15 mouse cellular contexts compared by ENCODE assay signal in the genomic region with DNA sequence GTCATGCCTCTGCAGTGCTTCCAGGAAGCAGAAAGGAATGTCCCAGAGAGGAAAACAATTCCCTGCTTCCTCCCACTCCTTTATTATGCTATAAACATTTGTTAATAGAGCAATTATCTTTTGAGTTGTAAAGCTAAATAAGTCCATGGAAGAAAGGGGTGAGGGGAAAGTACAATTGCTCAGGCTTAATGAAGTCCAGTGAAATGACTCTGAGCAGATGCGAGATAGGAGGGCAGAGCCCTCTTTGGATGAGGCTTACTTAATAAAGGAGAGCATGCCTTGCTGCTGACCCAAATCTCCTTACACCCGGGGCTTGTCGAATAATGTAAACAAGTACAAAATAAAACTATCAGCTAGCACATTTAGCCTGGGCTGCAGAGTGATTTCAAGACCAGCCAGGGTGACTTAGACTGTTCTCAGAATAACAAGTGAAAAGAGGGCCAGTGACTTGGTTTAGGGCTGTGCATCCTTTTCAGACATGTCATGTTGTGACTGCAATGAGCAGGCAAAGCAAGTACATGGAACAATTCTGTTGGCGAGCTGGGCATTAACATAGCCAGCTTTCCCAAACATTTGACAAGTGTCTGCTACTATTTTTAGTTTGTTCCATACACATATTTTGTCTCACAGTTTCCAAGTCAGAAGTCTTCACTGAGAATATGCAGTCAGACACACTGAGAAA.
A peak's percentile ranks its signal among the peaks of the same experiment; 100 is the strongest.
DNase-seq lines count a peak whose midpoint lies in the region; ATAC-seq and TF ChIP-seq lines count a peak whose summit lies in the region.
"Had no signal": no experiment of that assay in that cellular context is flagged by ENCODE, and none has a peak within 500 bp of the region (broad histone marks: within the 10 kb centered on the region; RNA-seq: fewer than 3 reads in every experiment).

No protein-coding gene starts in this region.

- no peak overlapping the region for H3K27ac ChIP-seq in intestine, embryonic 15.5 days
- H3K27ac ChIP-seq in intestine, postnatal 0 days (ENCODE audit: low read depth, low read length), result no peak overlapping the region
- no peak overlapping the region for H3K27ac ChIP-seq in kidney, embryonic 14.5 days (ENCODE audit: low read depth, low read length)
- H3K27ac ChIP-seq in lung, postnatal 0 days (ENCODE audit: low read length), result no peak overlapping the region
- H3K27ac ChIP-seq in neural tube, embryonic 15.5 days (replicated peaks), result no peak overlapping the region
- H3K27ac ChIP-seq: forebrain, embryonic 12.5 days; gastrocnemius, adult 2 months; hindbrain, postnatal 0 days had no signal

- no peaks in the 10 kb centered on the region for H3K9me3 ChIP-seq in intestine, embryonic 15.5 days
- H3K9me3 ChIP-seq in intestine, postnatal 0 days (ENCODE audit: control insufficient read depth), result no peaks in the 10 kb centered on the region
- H3K9me3 ChIP-seq in kidney, embryonic 14.5 days (ENCODE audit: control insufficient read depth, low read length), result no peaks in the 10 kb centered on the region
- H3K9me3 ChIP-seq in lung, postnatal 0 days (ENCODE audit: low read length), result no peaks in the 10 kb centered on the region
- no peaks in the 10 kb centered on the region for H3K9me3 ChIP-seq in neural tube, embryonic 15.5 days (replicated peaks)
- H3K9me3 ChIP-seq: forebrain, embryonic 12.5 days had no signal

- H3K4me3 ChIP-seq in intestine, embryonic 15.5 days (replicated peaks), result no peak overlapping the region
- H3K4me3 ChIP-seq in intestine, postnatal 0 days (ENCODE audit: low read depth, low read length), result no peak overlapping the region
- no peak overlapping the region for H3K4me3 ChIP-seq in kidney, embryonic 14.5 days (ENCODE audit: low read length)
- no peak overlapping the region for H3K4me3 ChIP-seq in lung, postnatal 0 days (ENCODE audit: low read depth, low read length)
- H3K4me3 ChIP-seq in neural tube, embryonic 15.5 days (replicated peaks), result no peak overlapping the region
- H3K4me3 ChIP-seq: forebrain, embryonic 12.5 days; gastrocnemius, adult 2 months had no signal

- H3K4me1 ChIP-seq in intestine, embryonic 15.5 days (replicated peaks), result peaks cover 20% of the 10 kb centered on the region; the same call in 1 of the 2 replicates
- H3K4me1 ChIP-seq in intestine, postnatal 0 days (replicated peaks; ENCODE audit: control insufficient read depth, insufficient read depth, low read length), result peaks cover 14% of the 10 kb centered on the region; the same call in 1 of the 2 replicates
- H3K4me1 ChIP-seq in kidney, embryonic 14.5 days (ENCODE audit: control insufficient read depth, insufficient read depth, low read length), result peaks cover 30% of the 10 kb centered on the region; the same call in 1 of the 2 replicates
- H3K4me1 ChIP-seq in lung, postnatal 0 days (ENCODE audit: insufficient read depth, low read depth, low read length), result peaks cover 15% of the 10 kb centered on the region
- H3K4me1 ChIP-seq in neural tube, embryonic 15.5 days, result peaks cover 32% of the 10 kb centered on the region

- 0 out of 2 replicates have a peak, but pooled peaks have one; percentile 9 for ATAC-seq in intestine, embryonic 15.5 days
- ATAC-seq in intestine, postnatal 0 days, result no peak
- peak; percentile 59; the same call in 1 of the 2 replicates for ATAC-seq in kidney, embryonic 14.5 days (ENCODE audit: low FRiP score, low TSS enrichment)
- peak; percentile 58 for ATAC-seq in lung, postnatal 0 days
- ATAC-seq in neural tube, embryonic 15.5 days (ENCODE audit: low FRiP score), result no peak
- ATAC-seq: hindbrain, postnatal 0 days had no signal

- TF ChIP-seq CTCF in intestine, postnatal 0 days (IDR thresholded peaks at IDR 0.05; ENCODE audit: low read depth), result no peak
- no peak for TF ChIP-seq CTCF in lung, postnatal 0 days (IDR thresholded peaks at IDR 0.05)

- H3K4me2 ChIP-seq in intestine, embryonic 15.5 days (replicated peaks), result no peak overlapping the region
- H3K4me2 ChIP-seq in intestine, postnatal 0 days (replicated peaks; ENCODE audit: low read depth), result no peak overlapping the region
- no peak overlapping the region for H3K4me2 ChIP-seq in kidney, embryonic 14.5 days (replicated peaks; ENCODE audit: low read depth, low read length)
- H3K4me2 ChIP-seq in lung, postnatal 0 days (replicated peaks; ENCODE audit: low read depth, low read length), result no peak overlapping the region
- no peak overlapping the region for H3K4me2 ChIP-seq in neural tube, embryonic 15.5 days
- H3K4me2 ChIP-seq: forebrain, embryonic 12.5 days had no signal

- H3K36me3 ChIP-seq in intestine, embryonic 15.5 days, result no peaks in the 10 kb centered on the region
- H3K36me3 ChIP-seq in intestine, postnatal 0 days (ENCODE audit: control insufficient read depth, insufficient read depth), result no peaks in the 10 kb centered on the region
- H3K36me3 ChIP-seq in kidney, embryonic 14.5 days (ENCODE audit: control insufficient read depth, insufficient read depth, low read length), result no peaks in the 10 kb centered on the region
- H3K36me3 ChIP-seq in lung, postnatal 0 days (ENCODE audit: insufficient read depth, low read length), result no peaks in the 10 kb centered on the region
- H3K36me3 ChIP-seq in neural tube, embryonic 15.5 days, result no peaks in the 10 kb centered on the region
- H3K36me3 ChIP-seq: forebrain, embryonic 12.5 days had no signal

- no peaks in the 10 kb centered on the region for H3K27me3 ChIP-seq in intestine, embryonic 15.5 days (replicated peaks)
- H3K27me3 ChIP-seq in intestine, postnatal 0 days (replicated peaks; ENCODE audit: control insufficient read depth, insufficient read depth, low read length), result no peaks in the 10 kb centered on the region
- no peaks in the 10 kb centered on the region for H3K27me3 ChIP-seq in kidney, embryonic 14.5 days (ENCODE audit: control insufficient read depth, insufficient read depth, low read length)
- H3K27me3 ChIP-seq in lung, postnatal 0 days (replicated peaks; ENCODE audit: insufficient read depth, low read length), result no peaks in the 10 kb centered on the region
- H3K27me3 ChIP-seq in neural tube, embryonic 15.5 days (replicated peaks), result no peaks in the 10 kb centered on the region

- peak; percentile 59 for TF ChIP-seq EP300 in lung, postnatal 0 days (IDR thresholded peaks at IDR 0.05)

- H3K9ac ChIP-seq in intestine, embryonic 15.5 days, result no peak overlapping the region
- H3K9ac ChIP-seq in intestine, postnatal 0 days (ENCODE audit: low read depth, low read length), result no peak overlapping the region
- H3K9ac ChIP-seq in kidney, embryonic 14.5 days (ENCODE audit: low read depth, low read length), result no peak overlapping the region
- no peak overlapping the region for H3K9ac ChIP-seq in lung, postnatal 0 days (replicated peaks; ENCODE audit: low read depth)
- H3K9ac ChIP-seq in neural tube, embryonic 15.5 days (replicated peaks), result no peak overlapping the region
- H3K9ac ChIP-seq: forebrain, embryonic 12.5 days had no signal

- peak; percentile 86 for DNase-seq in Muller cell, postnatal 12 days (ENCODE audit: inconsistent ontology term)
- peak; percentile 64 for DNase-seq in lung, postnatal 0 days (ENCODE audit: low spot score)
- no peak for DNase-seq in adrenal gland, postnatal 10 days
- DNase-seq in heart, adult 9 months (ENCODE audit: low spot score in 2 of 2), result no peak
- DNase-seq: cerebellum, adult 9-10 months; gastrocnemius, adult 2 months; heart, postnatal 36 days; midbrain, embryonic 14.5 days; right cerebral cortex, postnatal 25 days had no signal

- WGBS in intestine, embryonic 15.5 days, result 22% methylated on average over 4 of the region's 4 CpGs
- WGBS in intestine, postnatal 0 days, result 25% methylated on average over 4 of the region's 4 CpGs
- WGBS in kidney, embryonic 14.5 days, result 25% methylated on average over 4 of the region's 4 CpGs
- WGBS in lung, postnatal 0 days, result 18% methylated on average over 4 of the region's 4 CpGs
- 18% methylated on average over 4 of the region's 4 CpGs for WGBS in neural tube, embryonic 15.5 days

Comparison
In these comparisons a context has a peak if more than half of its experiments do, and no peak if none do; other contexts are left out.
1. ATAC-seq: peak in intestine, embryonic 15.5 days (single experiment), kidney, embryonic 14.5 days (single experiment) and lung, postnatal 0 days (single experiment); none in intestine, postnatal 0 days (single experiment) and neural tube, embryonic 15.5 days (single experiment).
2. DNase-seq: peak in Muller cell, postnatal 12 days (single experiment) and lung, postnatal 0 days (single experiment); none in adrenal gland, postnatal 10 days (single experiment) and heart, adult 9 months (0 of 2).